Mouse (Mus musculus): ENCODE measurements around the gene Pdpk1.

DNA sequence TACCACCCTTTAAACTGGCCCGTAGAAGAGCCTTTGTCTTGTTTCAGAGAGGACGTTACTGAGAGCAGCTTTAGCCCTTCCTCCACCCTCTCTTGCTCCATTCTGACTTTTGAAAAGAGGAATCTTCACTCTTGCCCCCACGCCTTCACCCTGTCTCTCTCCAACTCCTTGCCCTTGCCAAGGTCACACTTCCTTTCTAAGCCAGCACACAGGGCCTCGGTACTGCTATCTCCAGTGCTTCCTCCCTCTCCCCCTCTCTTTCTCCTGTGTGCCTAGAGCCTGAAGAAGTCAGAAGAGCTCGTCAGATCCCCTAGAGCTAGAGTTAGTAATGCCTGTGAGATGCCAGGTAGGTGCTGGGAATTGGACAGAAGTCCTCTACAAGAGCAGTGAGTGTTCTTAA, 20.0 kb upstream of the Pdpk1 start:
- no peak for TF ChIP-seq CTCF (IDR thresholded peaks at IDR 0.05; ENCODE audit: low read depth)
- TF ChIP-seq EP300 (IDR thresholded peaks at IDR 0.05; ENCODE audit: low read depth), result no peak
